Mouse (Mus musculus) embryonic facial prominence, embryonic 15.5 days (tissue): Measurements from ENCODE around the gene Tspyl4. TPM values are rescaled to one million over a fixed set of nuclear protein-coding genes. Genes with fewer than 3 reads are reported as not detected.
"Not testable (repeated sequence)": the region's sequence is repeated elsewhere in the genome, so short reads cannot be mapped to it uniquely, and the experiment has no call there.

ENCODE experiments used
- ATAC-seq: fragments of 200-750 bp; cut with Nextera tagmentation; 2 replicates; pipeline ENCODE4 v1.8.0; 2017; ENCODE audit warnings: low read depth, moderate TSS enrichment; ENCODE audit not compliant: insufficient number of reproducible peaks, low FRiP score, low TSS enrichment
- H3K27ac ChIP-seq: fragments of 300-500 bp; sonication (generic); replicated peaks from 2 replicates; pipeline ENCODE4 v1.5.1; 2015; ENCODE audit warnings: mild to moderate bottlenecking, inconsistent platforms
- H3K27me3 ChIP-seq: fragments of 300-500 bp; sonication (generic); 2 replicates; pipeline ENCODE4 v1.6.1; 2015; ENCODE audit warnings: inconsistent platforms
- H3K36me3 ChIP-seq: fragments of 300-500 bp; sonication (generic); 2 replicates; pipeline ENCODE4 v1.6.1; 2015; ENCODE audit warnings: mild to moderate bottlenecking, inconsistent platforms
- H3K4me1 ChIP-seq: fragments of 300-500 bp; sonication (generic); 2 replicates; pipeline ENCODE4 v1.6.1; 2015; ENCODE audit warnings: inconsistent platforms
- H3K4me2 ChIP-seq: fragments of 300-500 bp; sonication (generic); replicated peaks from 2 replicates; pipeline ENCODE4 v1.6.1; 2015; ENCODE audit warnings: mild to moderate bottlenecking, inconsistent platforms
- H3K4me3 ChIP-seq: fragments of 300-500 bp; sonication (generic); replicated peaks from 2 replicates; pipeline ENCODE4 v1.5.1; 2015; ENCODE audit warnings: mild to moderate bottlenecking, inconsistent platforms
- H3K9ac ChIP-seq: fragments of 300-500 bp; sonication (generic); 2 replicates; pipeline ENCODE4 v1.6.1; 2015; ENCODE audit warnings: inconsistent platforms
- H3K9me3 ChIP-seq: fragments of 300-500 bp; sonication (generic); replicated peaks from 2 replicates; pipeline ENCODE4 v1.6.1; 2016; ENCODE audit warnings: inconsistent platforms
- WGBS: fragments of 180-500 bp; shearing (Covaris S2); methylation state at CpG from one replicate; pipeline ENCODE4 v1.1.7; 2015; 5-methylcytosine and 5-hydroxymethylcytosine counted together
- polyA plus RNA-seq: library from polyadenylated mRNA; unstranded; fragments of >200 nt; fragmentation: Nextera tagmentation; extraction: Ambion mirVana; gene quantifications from 2 replicates; pipeline ENCODE4 v1.2.1, GENCODE M21; 2015

Gene Tspyl4
- 17.7 and 21.5 TPM in 2 replicates for polyA plus RNA-seq

DNA sequence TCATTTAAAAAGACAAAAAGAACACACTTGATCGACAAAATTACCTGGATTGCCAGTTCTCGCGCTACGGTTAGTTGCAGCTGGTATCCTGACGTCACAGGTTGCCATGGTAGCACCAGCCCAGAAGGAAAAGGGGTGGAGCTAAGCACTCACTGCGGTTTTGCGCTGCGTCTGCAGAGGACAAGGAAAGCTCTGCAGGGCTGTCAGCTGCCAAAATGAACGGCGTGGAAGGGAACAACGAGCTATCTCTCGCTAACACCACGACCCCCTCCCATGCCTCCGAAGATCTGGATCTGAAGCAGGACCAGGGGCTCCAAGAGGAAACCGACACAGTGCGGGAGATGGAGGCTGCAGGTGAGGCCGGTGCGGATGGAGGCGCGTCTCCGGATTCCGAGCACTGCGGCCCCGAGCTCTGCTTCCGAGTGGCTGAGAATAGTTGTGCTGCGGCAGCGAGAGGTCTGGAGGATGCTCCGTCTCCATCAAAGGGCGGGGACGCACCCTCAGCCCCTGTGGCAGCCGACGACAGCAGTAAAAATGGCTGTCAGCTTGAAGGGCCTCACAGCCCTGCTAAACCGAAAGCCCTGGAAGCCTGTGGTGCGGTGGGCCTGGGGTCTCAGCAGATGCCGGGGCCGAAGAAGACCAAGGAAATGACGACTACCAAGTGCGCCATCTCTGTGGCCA lies at the start of gene Tspyl4:
Gene Tspyl4, plus strand, starts transcription at position 144 of the 681 bp plus-strand sequence.
- peak; percentile 96 for ATAC-seq
- WGBS: under 1% methylated on average over 38 of the region's 38 CpGs
- Histone ChIP-seq H3K4me2 (peak within 1 kb of the TSS; percentile 90), H3K27ac (peak within 1 kb of the TSS; percentile 91), H3K4me1 (peaks cover 31% of the 10 kb centered on the region), H3K9ac (peak within 1 kb of the TSS; percentile 65), H3K4me3 (peak within 1 kb of the TSS; percentile 74), H3K36me3 (no peaks in the 10 kb centered on the region), H3K27me3 (no peaks in the 10 kb centered on the region), H3K9me3 (no peaks in the 10 kb centered on the region)

DNA sequence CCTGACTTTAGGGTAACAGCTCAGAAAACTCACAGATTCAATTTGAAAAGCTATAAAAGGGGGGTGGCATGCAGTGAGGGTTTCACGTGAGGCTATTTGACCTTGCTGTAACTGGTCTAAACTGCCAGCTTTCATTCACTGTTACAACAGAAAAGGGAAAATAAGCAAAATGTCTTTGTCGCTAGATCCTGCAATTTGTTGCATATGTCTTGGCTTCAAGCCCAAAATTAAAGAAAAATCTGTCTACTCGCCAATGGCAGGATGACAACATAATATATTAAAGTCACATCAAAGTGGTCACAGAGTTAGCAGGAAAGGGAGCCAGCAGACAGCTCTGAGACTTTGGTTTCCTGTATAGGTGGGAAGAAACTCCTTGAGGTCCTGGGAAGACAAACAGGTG lies 49.5 kb upstream of the Tspyl4 start:
- no peaks in the 10 kb centered on the region for H3K27me3 ChIP-seq
- H3K4me1 ChIP-seq: peaks cover 7% of the 10 kb centered on the region; the same call in 1 of the 2 replicates
- no peaks in the 10 kb centered on the region for H3K36me3 ChIP-seq
- no peak overlapping the region for H3K9ac ChIP-seq
- H3K27ac ChIP-seq: no peak overlapping the region
- ATAC-seq: no peak
- H3K4me3 ChIP-seq: no peak overlapping the region
- WGBS: 15% methylated on average over 3 of the region's 3 CpGs
- no peaks in the 10 kb centered on the region for H3K9me3 ChIP-seq
- H3K4me2 ChIP-seq: no peak overlapping the region

DNA sequence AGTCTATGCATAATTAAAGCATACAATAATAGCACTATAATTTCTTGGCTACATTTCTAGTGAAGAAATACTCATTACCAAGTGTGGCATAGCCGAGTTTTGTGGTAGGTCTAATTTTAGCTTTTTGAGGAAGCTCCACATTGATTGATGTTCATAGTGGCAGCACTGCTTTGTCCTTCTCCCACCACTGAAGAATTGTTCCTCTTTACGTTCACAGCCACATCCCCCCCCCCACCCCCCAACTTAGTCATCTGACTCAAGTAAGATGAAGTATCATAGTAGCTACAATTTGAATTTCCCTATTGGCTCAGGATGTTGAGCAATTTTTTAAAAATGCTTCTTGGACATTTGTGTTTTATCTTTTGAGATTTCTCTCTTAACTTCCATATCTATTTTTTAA lies 47.6 kb upstream of the Tspyl4 start:
- WGBS: 50% methylated on average over 2 of the region's 2 CpGs
- no peak for ATAC-seq
- H3K27me3 ChIP-seq: no peaks in the 10 kb centered on the region
- H3K36me3 ChIP-seq: no peaks in the 10 kb centered on the region
- no peak overlapping the region for H3K27ac ChIP-seq
- H3K9me3 ChIP-seq: no peaks in the 10 kb centered on the region
- H3K4me2 ChIP-seq: no peak overlapping the region
- H3K4me1 ChIP-seq: peaks cover 7% of the 10 kb centered on the region; the same call in 1 of the 2 replicates
- H3K9ac ChIP-seq: no peak overlapping the region
- H3K4me3 ChIP-seq: no peak overlapping the region

DNA sequence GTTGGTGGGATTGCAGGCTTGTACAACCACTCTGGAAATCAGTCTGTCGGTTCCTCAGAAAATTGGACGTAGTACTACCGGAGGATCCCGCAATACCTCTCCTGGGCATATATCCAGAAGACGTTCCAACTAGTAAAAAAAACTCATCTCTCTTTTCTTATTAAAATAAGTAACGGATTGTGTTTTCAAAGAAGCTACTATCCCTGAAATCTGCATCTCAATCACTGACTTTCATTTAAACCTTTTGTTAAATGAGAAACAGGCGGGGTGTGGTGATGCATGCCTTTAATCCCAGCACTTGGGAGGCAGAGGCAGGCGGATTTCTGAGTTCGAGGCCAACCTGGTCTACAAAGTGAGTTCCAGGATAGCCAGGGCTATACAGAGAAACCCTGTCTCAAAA lies 44.4 kb upstream of the Tspyl4 start:
- H3K4me3 ChIP-seq, H3K27me3 ChIP-seq, H3K36me3 ChIP-seq, H3K27ac ChIP-seq, ATAC-seq, H3K4me1 ChIP-seq, H3K9ac ChIP-seq, H3K4me2 ChIP-seq, H3K9me3 ChIP-seq: not testable (repeated sequence)
- 86% methylated on average over 9 of the region's 9 CpGs for WGBS

DNA sequence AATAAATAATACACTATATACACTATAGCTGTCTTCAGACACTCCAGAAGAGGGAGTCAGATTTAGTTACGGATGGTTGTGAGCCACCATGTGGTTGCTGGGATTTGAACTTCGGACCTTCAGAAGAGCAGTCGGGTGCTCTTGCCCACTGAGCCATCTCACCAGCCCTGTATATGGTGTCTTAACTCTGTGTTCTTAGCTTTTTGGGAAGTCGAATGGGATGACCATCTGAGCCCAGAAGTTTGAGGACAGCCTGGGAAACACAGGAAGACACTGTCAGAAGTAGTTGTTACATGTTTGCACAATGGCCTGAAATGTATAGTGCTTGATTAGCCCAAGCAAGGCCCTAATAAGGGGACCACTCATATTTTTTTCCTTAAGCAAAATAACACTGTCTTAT lies 32.1 kb upstream of the Tspyl4 start:
- Histone ChIP-seq H3K4me3 (no peak overlapping the region), H3K9ac (no peak overlapping the region), H3K27me3 (no peaks in the 10 kb centered on the region), H3K27ac (no peak overlapping the region), H3K4me1 (no peaks in the 10 kb centered on the region), H3K36me3 (no peaks in the 10 kb centered on the region), H3K9me3 (no peaks in the 10 kb centered on the region), H3K4me2 (no peak overlapping the region)
- ATAC-seq: no peak
- 84% methylated on average over 4 of the region's 4 CpGs for WGBS

DNA sequence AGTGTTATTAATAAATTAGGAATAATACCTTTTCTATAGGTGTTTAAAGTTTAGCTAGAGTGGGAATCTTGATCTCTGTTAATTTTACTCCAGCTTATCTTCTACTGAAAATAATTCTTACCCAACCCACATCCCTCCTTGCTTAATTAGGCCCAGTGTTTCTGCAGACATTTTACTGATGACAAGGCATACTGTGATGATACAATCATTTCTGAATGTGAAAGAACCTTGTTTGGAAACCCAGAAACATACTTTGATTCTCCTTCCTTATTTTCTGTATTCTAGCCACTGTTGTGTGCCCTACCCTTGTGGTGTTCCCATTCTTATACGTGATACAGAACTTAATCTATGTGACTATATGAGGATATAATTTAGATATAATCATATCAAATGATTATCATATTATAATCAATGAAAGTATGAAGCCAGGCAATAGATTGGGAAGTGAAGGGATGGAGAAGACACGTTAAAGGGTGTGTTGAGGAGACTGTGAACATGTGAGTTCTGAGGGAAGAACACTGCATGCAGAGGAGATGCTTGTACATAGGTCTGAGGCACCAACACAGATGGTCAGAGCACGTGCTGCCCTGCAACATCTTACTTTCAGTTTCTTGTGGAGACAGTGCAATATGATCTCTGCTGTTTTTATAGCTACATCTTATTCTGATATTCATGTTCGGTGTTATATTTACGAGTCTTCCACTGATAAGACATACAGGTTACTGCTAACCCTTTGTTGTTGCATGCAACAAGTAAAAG lies 29.8 kb upstream of the Tspyl4 start:
- H3K36me3 ChIP-seq: no peaks in the 10 kb centered on the region
- H3K27me3 ChIP-seq: no peaks in the 10 kb centered on the region
- H3K4me2 ChIP-seq: no peak overlapping the region
- WGBS: 71% methylated on average over 5 of the region's 5 CpGs
- H3K27ac ChIP-seq: no peak overlapping the region
- no peak for ATAC-seq
- H3K4me1 ChIP-seq: no peaks in the 10 kb centered on the region
- H3K4me3 ChIP-seq: no peak overlapping the region
- H3K9ac ChIP-seq: no peak overlapping the region
- H3K9me3 ChIP-seq: no peaks in the 10 kb centered on the region

DNA sequence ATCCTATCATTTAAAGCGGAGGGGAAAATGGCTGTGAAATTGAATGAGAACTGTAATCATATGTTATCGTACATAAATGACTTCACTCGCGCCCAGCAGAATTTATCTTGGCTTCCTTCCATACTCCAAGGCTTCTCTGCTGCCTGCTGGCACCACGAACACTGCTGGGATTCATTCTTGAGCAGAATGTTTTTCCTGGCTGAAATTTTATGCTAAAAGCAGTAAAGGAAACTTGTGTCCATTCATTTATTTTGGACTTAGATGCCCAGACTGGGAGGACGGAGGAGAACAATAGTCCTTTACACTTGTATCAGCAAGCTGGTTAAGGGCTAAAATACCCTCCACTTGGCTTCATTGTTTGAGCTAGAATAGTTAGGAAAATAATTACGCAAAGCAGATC lies 25.6 kb upstream of the Tspyl4 start:
- no peaks in the 10 kb centered on the region for H3K27me3 ChIP-seq
- no peak for ATAC-seq

DNA sequence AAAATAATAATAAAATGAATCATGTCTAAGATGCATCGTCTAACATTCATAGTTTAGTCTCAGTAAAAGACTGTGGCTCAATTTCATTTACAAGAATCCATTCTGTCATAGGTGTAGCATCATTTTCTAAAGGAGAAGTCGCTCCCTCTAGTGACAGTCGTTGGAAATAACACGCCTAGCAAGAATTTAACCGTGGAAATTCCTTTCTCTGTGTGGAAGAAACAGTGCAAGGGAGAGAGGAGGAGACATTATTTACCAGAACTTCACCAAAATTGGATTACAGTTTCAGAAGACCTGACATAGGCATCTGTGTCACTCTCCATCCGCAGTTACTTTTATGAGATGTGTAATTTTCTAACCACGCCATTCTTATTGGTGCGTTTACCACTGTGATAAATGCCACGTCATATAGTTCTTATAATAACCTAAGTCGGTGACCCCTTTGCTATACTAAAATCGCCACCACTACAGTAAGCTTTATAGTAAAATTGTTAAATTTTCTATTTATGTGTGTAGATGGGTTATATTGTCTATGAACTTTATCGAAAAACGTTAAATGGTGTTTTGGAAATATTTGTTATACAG lies 16.6 kb upstream of the Tspyl4 start:
- no peak overlapping the region; the same call in 1 of the 2 replicates for H3K27ac ChIP-seq
- no peak overlapping the region for H3K9ac ChIP-seq
- no peaks in the 10 kb centered on the region for H3K27me3 ChIP-seq
- peak overlapping the region; percentile 27 for H3K4me3 ChIP-seq
- no peaks in the 10 kb centered on the region for H3K36me3 ChIP-seq
- peak overlapping the region; percentile 51 for H3K4me2 ChIP-seq
- WGBS: 22% methylated on average over 13 of the region's 13 CpGs
- ATAC-seq: no peak
- peaks cover 14% of the 10 kb centered on the region for H3K4me1 ChIP-seq
- no peaks in the 10 kb centered on the region for H3K9me3 ChIP-seq

More for the DNA sequence above, 25.6 kb upstream of the Tspyl4 start:
- no peak overlapping the region for H3K27ac ChIP-seq
- H3K4me2 ChIP-seq: no peak overlapping the region
- no peaks in the 10 kb centered on the region for H3K4me1 ChIP-seq
- H3K4me3 ChIP-seq: no peak overlapping the region
- H3K36me3 ChIP-seq: no peaks in the 10 kb centered on the region
- H3K9ac ChIP-seq: no peak overlapping the region
- H3K9me3 ChIP-seq: no peaks in the 10 kb centered on the region
- 42% methylated on average over 7 of the region's 7 CpGs for WGBS

DNA sequence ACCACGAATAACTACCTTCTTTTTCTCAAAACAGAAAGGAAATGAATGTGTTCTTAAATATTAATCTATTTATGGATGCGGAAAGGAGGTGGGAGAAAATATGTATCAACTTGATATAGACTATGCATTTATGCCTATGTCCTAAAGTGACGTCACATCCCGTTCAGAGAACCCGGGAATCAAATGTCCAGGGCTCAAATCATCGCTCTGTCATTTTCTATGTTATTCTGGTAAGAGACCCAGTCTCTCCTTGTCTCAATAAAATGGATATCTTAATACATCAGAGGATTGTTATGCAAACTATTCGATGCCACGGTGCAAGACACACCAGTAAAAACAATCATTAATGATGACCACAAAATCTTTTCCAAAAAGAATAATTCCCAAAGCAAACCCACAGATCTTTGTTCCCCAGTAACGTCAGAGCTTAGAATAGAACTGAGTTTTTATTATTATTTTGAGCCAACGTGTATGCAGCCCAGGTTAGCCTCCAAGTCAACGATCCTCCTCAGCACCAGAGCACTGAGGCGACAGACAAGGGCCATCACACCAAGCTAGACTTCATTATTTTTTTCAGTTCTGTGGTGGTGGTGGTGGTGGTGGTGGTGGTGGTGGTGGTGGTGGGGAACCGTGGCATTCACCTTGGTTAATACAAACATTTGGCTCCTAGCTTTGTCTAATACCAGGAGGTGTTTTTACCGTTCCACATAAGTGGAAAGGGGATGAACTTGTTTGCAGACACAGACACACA lies 15.9 kb upstream of the Tspyl4 start:
- H3K36me3 ChIP-seq: no peaks in the 10 kb centered on the region
- peak overlapping the region; percentile 73; the same call in 1 of the 2 replicates for H3K27ac ChIP-seq
- WGBS: 18% methylated on average over 14 of the region's 14 CpGs
- no peaks in the 10 kb centered on the region for H3K9me3 ChIP-seq
- peak overlapping the region; percentile 79 for H3K4me2 ChIP-seq
- no peaks in the 10 kb centered on the region for H3K27me3 ChIP-seq
- peak overlapping the region; percentile 94; the same call in 1 of the 2 replicates for H3K9ac ChIP-seq
- 0 out of 2 replicates have a peak, but pooled peaks have one; percentile 9 for ATAC-seq
- H3K4me1 ChIP-seq: peaks cover 14% of the 10 kb centered on the region
- peak overlapping the region; percentile 98 for H3K4me3 ChIP-seq

DNA sequence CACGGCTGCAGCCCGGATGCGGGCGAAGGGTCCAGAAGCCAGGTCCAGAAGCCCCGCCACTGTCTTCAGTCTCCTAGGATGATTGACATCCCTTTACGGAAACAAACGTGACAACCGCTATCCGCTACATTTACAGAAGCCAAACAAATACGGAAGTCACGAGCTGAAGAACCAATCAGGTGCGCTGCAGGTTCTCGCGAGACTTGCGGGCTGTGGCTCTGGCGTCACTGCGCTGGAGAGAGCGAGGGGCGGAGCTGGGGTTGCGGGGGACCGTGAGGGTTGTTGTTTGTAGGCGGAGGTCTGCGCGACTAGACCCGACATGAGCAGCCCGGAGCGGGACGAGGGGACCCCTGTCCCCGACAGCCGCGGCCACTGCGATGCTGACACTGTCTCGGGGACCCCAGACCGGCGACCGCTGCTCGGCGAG lies 15.3 kb upstream of the Tspyl4 start, which contains the start of gene Tspyl1:
Gene Tspyl1, plus strand, starts transcription at position 229 of the 427 bp plus-strand sequence.
- no peaks in the 10 kb centered on the region for H3K9me3 ChIP-seq
- no peaks in the 10 kb centered on the region for H3K27me3 ChIP-seq
- peaks cover 14% of the 10 kb centered on the region for H3K4me1 ChIP-seq
- H3K27ac ChIP-seq: peak within 1 kb of the TSS; percentile 87
- ATAC-seq: peak; percentile 96
- peak within 1 kb of the TSS; percentile 98 for H3K4me3 ChIP-seq
- under 1% methylated on average over 38 of the region's 38 CpGs for WGBS
- no peaks in the 10 kb centered on the region for H3K36me3 ChIP-seq
- peak within 1 kb of the TSS; percentile 94 for H3K9ac ChIP-seq
- H3K4me2 ChIP-seq: peak within 1 kb of the TSS; percentile 79
